10 mouse cellular contexts compared by ENCODE assay signal in the genomic region with DNA sequence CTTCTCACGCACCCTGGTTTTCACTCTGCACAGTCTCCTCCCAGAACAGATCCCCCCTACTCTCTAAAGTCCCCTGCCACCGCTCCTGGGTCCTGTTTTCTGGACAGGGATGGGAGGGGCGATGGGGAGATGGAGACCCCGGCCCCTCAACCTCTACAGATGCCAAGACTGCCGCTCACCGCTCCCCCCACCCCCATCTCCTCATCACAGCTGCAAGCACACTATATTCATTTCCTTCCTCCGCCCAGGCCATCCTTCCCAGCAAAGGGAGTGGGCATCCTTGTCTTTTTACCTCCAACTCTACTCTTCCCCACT. TPM values are rescaled to one million over a fixed set of nuclear protein-coding genes. Genes with fewer than 3 reads are reported as not detected.
DNase-seq lines count a peak whose midpoint lies in the region; ATAC-seq and TF ChIP-seq lines count a peak whose summit lies in the region.
"Had no signal": no experiment of that assay in that cellular context is flagged by ENCODE, and none has a peak within 500 bp of the region (broad histone marks: within the 10 kb centered on the region; RNA-seq: fewer than 3 reads in every experiment).

No protein-coding gene starts in this region.

- peak overlapping the region; percentile 75 for H3K4me2 ChIP-seq in heart, embryonic 12.5 days
- peak overlapping the region; percentile 83 for H3K4me2 ChIP-seq in lung, embryonic 14.5 days
- no peak overlapping the region for H3K4me2 ChIP-seq in hindbrain, embryonic 14.5 days (replicated peaks)
- no peak overlapping the region; the same call in 1 of the 2 replicates for H3K4me2 ChIP-seq in neural tube, embryonic 15.5 days

- peak overlapping the region; percentile 83 for H3K27ac ChIP-seq in heart, embryonic 12.5 days (ENCODE audit: poor library complexity, severe bottlenecking)
- H3K27ac ChIP-seq in lung, embryonic 14.5 days (ENCODE audit: low read depth): peak overlapping the region; percentile 92; the same call in 1 of the 2 replicates
- H3K27ac ChIP-seq in hindbrain, embryonic 14.5 days: 0 out of 2 replicates have a peak overlapping the region, but pooled peaks have one; percentile 55
- H3K27ac ChIP-seq in neural tube, embryonic 15.5 days (replicated peaks): peak overlapping the region; percentile 65

- peaks cover 70% of the 10 kb centered on the region for H3K4me1 ChIP-seq in heart, embryonic 12.5 days (replicated peaks)
- peaks cover 22% of the 10 kb centered on the region for H3K4me1 ChIP-seq in lung, embryonic 14.5 days (ENCODE audit: insufficient read depth)
- H3K4me1 ChIP-seq in hindbrain, embryonic 14.5 days (replicated peaks; ENCODE audit: control insufficient read depth, insufficient read depth, low read length): peaks cover 40% of the 10 kb centered on the region
- peaks cover 50% of the 10 kb centered on the region for H3K4me1 ChIP-seq in neural tube, embryonic 15.5 days

- 38% methylated on average over 7 of the region's 7 CpGs for WGBS in heart, embryonic 12.5 days
- WGBS in lung, embryonic 14.5 days: 39% methylated on average over 7 of the region's 7 CpGs
- WGBS in hindbrain, embryonic 14.5 days: 46% methylated on average over 7 of the region's 7 CpGs
- WGBS in neural tube, embryonic 15.5 days: 49% methylated on average over 7 of the region's 7 CpGs

- H3K36me3 ChIP-seq in heart, embryonic 12.5 days: no peaks in the 10 kb centered on the region; the same call in 1 of the 2 replicates
- H3K36me3 ChIP-seq in lung, embryonic 14.5 days (ENCODE audit: insufficient read depth): no peaks in the 10 kb centered on the region
- H3K36me3 ChIP-seq in hindbrain, embryonic 14.5 days (replicated peaks; ENCODE audit: control insufficient read depth, insufficient read depth): no peaks in the 10 kb centered on the region
- H3K36me3 ChIP-seq in neural tube, embryonic 15.5 days: no peaks in the 10 kb centered on the region

- H3K9ac ChIP-seq in heart, embryonic 12.5 days: no peak overlapping the region
- H3K9ac ChIP-seq in lung, embryonic 14.5 days: no peak overlapping the region; the same call in 1 of the 2 replicates
- no peak overlapping the region for H3K9ac ChIP-seq in hindbrain, embryonic 14.5 days
- no peak overlapping the region for H3K9ac ChIP-seq in neural tube, embryonic 15.5 days (replicated peaks)

- H3K27me3 ChIP-seq in heart, embryonic 12.5 days (replicated peaks): no peaks in the 10 kb centered on the region
- H3K27me3 ChIP-seq in lung, embryonic 14.5 days (ENCODE audit: insufficient read depth, low read length): peaks cover 8% of the 10 kb centered on the region
- peaks cover 59% of the 10 kb centered on the region for H3K27me3 ChIP-seq in hindbrain, embryonic 14.5 days (ENCODE audit: control insufficient read depth, insufficient read depth, low read length)
- H3K27me3 ChIP-seq in neural tube, embryonic 15.5 days (replicated peaks): peaks cover 58% of the 10 kb centered on the region

- H3K4me3 ChIP-seq in heart, embryonic 12.5 days: no peak overlapping the region
- H3K4me3 ChIP-seq in lung, embryonic 14.5 days (ENCODE audit: low read depth, low read length): 0 out of 2 replicates have a peak overlapping the region, but pooled peaks have one; percentile 3
- H3K4me3 ChIP-seq in hindbrain, embryonic 14.5 days (replicated peaks; ENCODE audit: low read length): no peak overlapping the region
- no peak overlapping the region for H3K4me3 ChIP-seq in neural tube, embryonic 15.5 days (replicated peaks)

- no peak for TF ChIP-seq CTCF in lung, embryonic 14.5 days (IDR thresholded peaks at IDR 0.05; ENCODE audit: low read depth)

- DNase-seq in heart, postnatal 14 days: no peak
- no peak for DNase-seq in lung, embryonic 14.5 days
- DNase-seq in lung, adult 18-20 months: no peak
- DNase-seq in hindbrain, embryonic 14.5 days (ENCODE audit: low spot score): no peak
- no peak for DNase-seq in ovary, postnatal 36 days (ENCODE audit: low spot score)
- DNase-seq in right cerebral cortex, adult 18-20 months: no peak

- ATAC-seq in heart, embryonic 12.5 days (ENCODE audit: insufficient number of reproducible peaks, low FRiP score): no peak
- no peak for ATAC-seq in lung, embryonic 14.5 days (ENCODE audit: insufficient read depth)
- no peak for ATAC-seq in hindbrain, embryonic 14.5 days (ENCODE audit: low FRiP score)
- ATAC-seq in neural tube, embryonic 15.5 days (ENCODE audit: low FRiP score): no peak

- intact Hi-C loops in heart, postnatal 14 days (cut with DNase I): loop anchor here (5.0 kb wide), 1 partner anchor 211 kb away; the partner anchor contains the start of gene Hmbs

- no peaks in the 10 kb centered on the region for H3K9me3 ChIP-seq in heart, embryonic 12.5 days (replicated peaks)
- H3K9me3 ChIP-seq in lung, embryonic 14.5 days (ENCODE audit: low read depth, low read length): no peaks in the 10 kb centered on the region
- H3K9me3 ChIP-seq in hindbrain, embryonic 14.5 days (ENCODE audit: control insufficient read depth, low read length): no peaks in the 10 kb centered on the region
- H3K9me3 ChIP-seq in neural tube, embryonic 15.5 days (replicated peaks): no peaks in the 10 kb centered on the region

RNA-seq across cellular contexts. Expression of gene Mcam, which starts 3.0 kb away (rescaled TPM):
- 129 and 130 TPM in 2 replicates for polyA plus RNA-seq in heart, embryonic 12.5 days (2016; fragmentation: Nextera tagmentation; extraction: Ambion mirVana)
- total RNA-seq in heart, postnatal 14 days (2021): 10 to 100 TPM; 81.2 to 82.3 TPM
- 84.9 and 87.7 TPM in 2 replicates for polyA plus RNA-seq in lung, embryonic 14.5 days (2014; fragmentation: Nextera tagmentation; extraction: Ambion mirVana)
- polyA plus RNA-seq in hindbrain, embryonic 14.5 days (2014; fragmentation: Nextera tagmentation; extraction: Ambion mirVana): 12.6 and 13.6 TPM in 2 replicates
- polyA plus RNA-seq in neural tube, embryonic 15.5 days (2015; fragmentation: Nextera tagmentation; extraction: Ambion mirVana): 17.3 and 22.6 TPM in 2 replicates

RNA-seq across cellular contexts. Expression of gene Rnf26, which starts 17.9 kb away (rescaled TPM):
- polyA plus RNA-seq in heart, embryonic 12.5 days (2016; fragmentation: Nextera tagmentation; extraction: Ambion mirVana): 48.4 and 51.3 TPM in 2 replicates
- 10 to 100 TPM; 10.1 to 11.3 TPM for total RNA-seq in heart, postnatal 14 days (2021)
- 85.6 and 89.2 TPM in 2 replicates for polyA plus RNA-seq in lung, embryonic 14.5 days (2014; fragmentation: Nextera tagmentation; extraction: Ambion mirVana)
- 30.6 and 32.7 TPM in 2 replicates for polyA plus RNA-seq in hindbrain, embryonic 14.5 days (2014; fragmentation: Nextera tagmentation; extraction: Ambion mirVana)
- 33.7 and 42.5 TPM in 2 replicates for polyA plus RNA-seq in neural tube, embryonic 15.5 days (2015; fragmentation: Nextera tagmentation; extraction: Ambion mirVana)

RNA-seq across cellular contexts. Expression of gene Gm49380, which starts 17.9 kb away (rescaled TPM):
- polyA plus RNA-seq in heart, embryonic 12.5 days (2016; fragmentation: Nextera tagmentation; extraction: Ambion mirVana): 0.20 TPM in 1 of 2 replicates, not detected in the other
- total RNA-seq in heart, postnatal 14 days (2021): under 1 TPM in 1 of 2 experiments, not detected in 1; 0.12 TPM
- polyA plus RNA-seq in lung, embryonic 14.5 days (2014; fragmentation: Nextera tagmentation; extraction: Ambion mirVana): 0.08 and 0.32 TPM in 2 replicates
- 0.35 TPM in 1 of 2 replicates, not detected in the other for polyA plus RNA-seq in hindbrain, embryonic 14.5 days (2014; fragmentation: Nextera tagmentation; extraction: Ambion mirVana)
- 0.15 and 0.58 TPM in 2 replicates for polyA plus RNA-seq in neural tube, embryonic 15.5 days (2015; fragmentation: Nextera tagmentation; extraction: Ambion mirVana)
- total RNA-seq: CH12.LX had no signal
- polyA plus RNA-seq: liver, embryonic 16.5 days had no signal

RNA-seq across cellular contexts. Expression of gene C1qtnf5, which starts 24.2 kb away (rescaled TPM):
- polyA plus RNA-seq in heart, embryonic 12.5 days (2016; fragmentation: Nextera tagmentation; extraction: Ambion mirVana): 0.67 and 1.1 TPM in 2 replicates
- 10 to 100 TPM; 15.2 to 19.5 TPM for total RNA-seq in heart, postnatal 14 days (2021)
- polyA plus RNA-seq in lung, embryonic 14.5 days (2014; fragmentation: Nextera tagmentation; extraction: Ambion mirVana): 4.7 and 5.0 TPM in 2 replicates
- 7.0 and 8.0 TPM in 2 replicates for polyA plus RNA-seq in hindbrain, embryonic 14.5 days (2014; fragmentation: Nextera tagmentation; extraction: Ambion mirVana)
- 5.8 and 9.3 TPM in 2 replicates for polyA plus RNA-seq in neural tube, embryonic 15.5 days (2015; fragmentation: Nextera tagmentation; extraction: Ambion mirVana)
- total RNA-seq: CH12.LX had no signal

RNA-seq across cellular contexts. Expression of gene Mfrp, which starts 29.7 kb away (rescaled TPM):
- polyA plus RNA-seq in heart, embryonic 12.5 days (2016; fragmentation: Nextera tagmentation; extraction: Ambion mirVana): not detected in 2 replicates
- not detected for total RNA-seq in heart, postnatal 14 days (2021)
- 0.07 and 0.11 TPM in 2 replicates for polyA plus RNA-seq in lung, embryonic 14.5 days (2014; fragmentation: Nextera tagmentation; extraction: Ambion mirVana)
- polyA plus RNA-seq in hindbrain, embryonic 14.5 days (2014; fragmentation: Nextera tagmentation; extraction: Ambion mirVana): 0.31 and 0.41 TPM in 2 replicates
- 0.08 and 0.28 TPM in 2 replicates for polyA plus RNA-seq in neural tube, embryonic 15.5 days (2015; fragmentation: Nextera tagmentation; extraction: Ambion mirVana)
- total RNA-seq: CH12.LX had no signal
- polyA plus RNA-seq: liver, embryonic 16.5 days had no signal

Comparison
In these comparisons a context has a peak if more than half of its experiments do, and no peak if none do; other contexts are left out.
1. H3K4me2 ChIP-seq: peak in heart, embryonic 12.5 days (single experiment) and lung, embryonic 14.5 days (single experiment); none in hindbrain, embryonic 14.5 days (single experiment) and neural tube, embryonic 15.5 days (single experiment).
2. Peak in every context shown above with its lines, with median percentiles within 50 percentile points of each other: H3K27ac ChIP-seq.